Mouse (Mus musculus) 416B (cell line): Measurements from ENCODE around the gene Ryr3.
"Not testable (repeated sequence)": the region's sequence is repeated elsewhere in the genome, so short reads cannot be mapped to it uniquely, and the experiment has no call there.

Source experiments
- DNase-seq: peaks from one replicate; pipeline ENCODE4 v3.0.0; 2011; ENCODE audit warnings: low read depth

The Ryr3 gene

GRCm38 (mm10) chr2:113095184-113095583 lies 121.7 kb downstream of the Ryr3 start:
- no peak for DNase-seq

- DNase-seq, result no peak
These were observed 122.8 kb downstream of the Ryr3 start for GRCm38 (mm10) chr2:113094088-113094487.

- no peak for DNase-seq
These were observed 124.1 kb downstream of the Ryr3 start for GRCm38 (mm10) chr2:113092756-113093155.

DNA sequence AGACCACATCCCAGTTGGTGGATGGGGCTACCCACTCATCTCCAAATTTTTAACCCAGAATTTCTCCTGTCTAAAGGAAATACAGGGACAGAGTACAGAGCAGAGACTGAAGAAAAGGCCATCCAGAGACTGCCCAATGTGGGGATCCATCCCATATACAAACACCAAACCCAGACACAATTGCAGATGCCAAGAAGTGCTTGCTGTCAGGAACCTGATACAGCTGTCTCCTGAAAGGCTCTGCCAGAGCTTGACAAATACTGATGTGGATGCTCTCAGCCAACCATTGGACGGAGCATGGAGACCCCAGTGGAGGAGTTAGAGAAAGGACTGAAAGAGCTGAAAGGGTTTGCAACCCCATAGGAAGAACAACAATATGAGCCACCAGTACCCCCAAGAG lies 125.6 kb downstream of the Ryr3 start:
- not testable (repeated sequence) for DNase-seq

- DNase-seq, result no peak
These were observed 140.5 kb downstream of the Ryr3 start for GRCm38 (mm10) chr2:113076396-113076795.

DNA sequence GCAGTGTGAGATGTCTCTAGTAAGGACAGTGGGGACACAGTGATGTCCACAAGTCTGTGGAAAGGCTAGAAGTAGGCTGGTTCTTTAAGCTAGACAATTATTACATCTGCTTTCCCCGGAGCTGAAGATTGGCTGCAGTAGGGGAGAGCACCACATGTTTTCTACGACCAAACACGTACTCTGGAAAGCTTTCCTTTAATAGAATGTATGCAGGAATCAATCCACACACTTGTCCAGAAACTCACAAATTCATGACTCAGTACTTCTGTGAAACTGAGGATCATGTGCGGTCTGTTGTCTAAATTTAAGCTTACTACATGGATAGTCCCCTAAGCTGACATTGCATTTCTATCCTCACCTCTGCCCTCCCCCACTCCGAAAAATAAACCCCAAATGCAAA lies 157.5 kb downstream of the Ryr3 start:
- no peak for DNase-seq

- no peak for DNase-seq
These were observed 158.0 kb downstream of the Ryr3 start for GRCm38 (mm10) chr2:113058914-113059313.

DNA sequence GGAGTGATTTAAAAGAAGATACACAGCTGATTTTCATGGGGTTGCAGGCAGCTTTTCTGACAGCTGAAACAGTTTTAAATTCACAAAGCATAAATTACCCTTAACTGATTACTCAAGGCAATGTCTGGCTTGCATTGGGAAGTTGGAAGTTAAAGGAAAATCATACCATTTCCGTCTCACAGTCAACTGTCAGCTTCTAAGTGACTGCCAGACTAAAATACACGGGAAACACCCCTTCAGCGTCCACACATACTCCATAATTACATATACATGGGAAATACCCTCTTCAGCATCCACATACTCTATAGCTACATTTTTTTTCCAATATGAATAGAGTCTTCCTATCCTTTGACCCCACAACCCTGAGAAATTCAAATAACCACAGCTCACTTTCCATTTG lies 158.8 kb downstream of the Ryr3 start:
- DNase-seq, result no peak

GRCm38 (mm10) chr2:113055591-113055990 lies 161.3 kb downstream of the Ryr3 start:
- DNase-seq, result no peak

DNA sequence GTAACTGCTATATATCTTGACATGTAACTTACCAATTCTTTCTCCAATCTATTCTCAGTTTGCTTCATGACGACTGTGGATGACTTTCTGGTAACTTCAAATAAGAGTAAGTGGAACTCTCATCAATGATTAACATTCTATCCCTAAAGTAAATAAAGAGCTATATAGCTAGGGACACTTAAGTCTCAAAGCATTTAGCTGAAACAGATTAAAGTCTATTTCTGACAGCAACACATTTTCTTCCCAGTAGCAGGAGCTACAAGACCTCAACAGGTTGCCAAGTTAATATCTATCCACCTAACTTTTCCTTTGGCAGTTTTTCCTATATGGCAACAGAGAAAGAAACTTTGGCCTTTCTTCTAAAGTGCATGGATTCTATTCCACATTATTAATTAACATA lies 167.1 kb downstream of the Ryr3 start:
- no peak for DNase-seq

GRCm38 (mm10) chr2:113036550-113036949 lies 180.3 kb downstream of the Ryr3 start:
- no peak for DNase-seq

DNA sequence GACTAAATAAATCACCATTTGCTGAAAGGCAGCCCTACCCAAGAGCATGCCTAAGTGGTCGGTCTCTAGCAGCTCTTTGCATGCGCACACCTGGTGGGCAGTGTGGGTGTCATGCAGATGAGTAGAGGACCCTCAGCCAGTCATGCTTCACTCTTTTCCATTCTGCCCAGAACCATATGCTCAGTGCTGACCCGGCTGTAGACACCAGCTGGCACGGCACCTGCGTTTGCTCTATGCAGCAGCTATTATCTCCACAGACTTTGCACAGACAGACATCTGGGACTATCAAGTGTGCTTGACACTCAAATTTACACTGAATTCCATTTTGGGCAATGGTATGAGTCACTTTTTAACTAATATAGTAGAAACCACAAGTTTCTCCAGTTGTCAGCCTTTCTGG lies 186.2 kb downstream of the Ryr3 start:
- no peak for DNase-seq

GRCm38 (mm10) chr2:113019896-113020295 lies 197.0 kb downstream of the Ryr3 start:
- DNase-seq, result no peak

DNA sequence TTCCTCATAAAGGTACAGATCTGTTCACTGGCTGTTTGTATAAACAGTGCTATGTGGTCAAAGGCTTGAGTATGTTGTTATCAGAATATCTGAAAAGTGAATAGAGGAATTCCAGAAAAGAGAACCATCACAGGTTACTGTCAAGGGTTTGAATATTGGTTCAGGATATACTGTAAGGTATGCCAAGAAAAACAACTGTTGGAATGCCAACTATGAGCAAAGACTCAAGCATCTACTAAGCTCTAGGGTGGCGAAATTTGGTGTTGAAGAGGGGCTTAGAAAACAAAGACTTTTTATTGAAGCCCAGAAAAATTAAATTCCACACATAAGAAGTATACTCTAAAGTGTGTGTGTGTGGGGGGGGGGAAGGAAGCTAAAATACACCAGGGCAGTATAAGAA lies 198.6 kb downstream of the Ryr3 start:
- no peak for DNase-seq

DNA sequence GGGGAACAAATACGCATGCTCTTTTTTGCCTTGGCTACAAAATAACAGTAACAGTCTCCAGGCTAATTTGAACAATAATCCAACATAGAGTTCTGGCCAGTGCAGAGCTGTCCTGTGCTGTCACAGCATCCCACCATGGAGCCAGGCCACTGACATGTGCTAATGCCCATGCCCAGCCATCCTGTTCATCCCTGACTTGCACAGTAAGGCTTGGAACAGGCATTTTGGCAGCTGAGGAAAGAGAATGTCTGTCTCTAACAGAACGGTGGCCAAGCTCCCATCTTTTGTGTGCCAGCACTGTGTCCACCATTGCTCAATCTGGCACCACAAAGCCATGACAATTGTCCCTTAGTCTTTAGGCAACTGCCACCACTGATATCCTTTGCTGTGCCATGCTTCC lies 200.7 kb downstream of the Ryr3 start:
- no peak for DNase-seq

DNA sequence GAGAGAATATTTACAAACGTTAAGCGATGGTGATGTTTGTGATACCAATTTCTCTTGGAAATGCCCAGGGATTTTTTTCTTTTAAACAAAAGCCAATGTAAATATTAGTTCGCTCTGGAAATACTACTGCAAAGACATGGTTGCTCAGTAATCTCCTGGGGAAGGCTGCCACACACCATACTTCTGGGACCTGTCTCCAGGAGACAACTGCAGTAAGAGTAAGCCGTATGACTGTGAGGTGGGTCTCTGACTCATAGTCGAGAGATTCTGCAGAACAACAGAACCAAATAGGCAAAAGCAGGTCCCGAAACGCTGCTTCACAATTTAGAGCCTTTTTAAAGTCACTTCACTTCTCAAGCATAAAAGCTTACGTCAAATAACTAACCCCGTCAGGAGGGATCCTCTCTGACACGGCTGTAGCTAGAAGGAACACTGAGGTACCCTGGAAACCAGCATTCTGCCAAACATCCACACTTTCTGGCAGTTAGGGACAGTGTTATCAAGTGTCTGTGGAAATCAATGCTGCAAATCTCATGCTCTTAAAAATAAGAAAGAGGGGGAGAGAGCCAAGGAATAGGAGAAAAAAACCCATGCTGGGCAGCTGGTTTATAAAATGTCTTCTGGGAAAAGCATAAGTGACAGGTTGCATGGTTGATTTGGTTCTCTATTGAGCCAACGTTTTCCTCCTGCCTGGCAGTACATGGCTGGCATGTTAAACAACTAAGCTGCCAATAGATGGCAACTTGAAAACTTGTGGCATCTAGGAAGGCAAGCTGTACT lies 207.7 kb downstream of the Ryr3 start:
- DNase-seq, result no peak

DNA sequence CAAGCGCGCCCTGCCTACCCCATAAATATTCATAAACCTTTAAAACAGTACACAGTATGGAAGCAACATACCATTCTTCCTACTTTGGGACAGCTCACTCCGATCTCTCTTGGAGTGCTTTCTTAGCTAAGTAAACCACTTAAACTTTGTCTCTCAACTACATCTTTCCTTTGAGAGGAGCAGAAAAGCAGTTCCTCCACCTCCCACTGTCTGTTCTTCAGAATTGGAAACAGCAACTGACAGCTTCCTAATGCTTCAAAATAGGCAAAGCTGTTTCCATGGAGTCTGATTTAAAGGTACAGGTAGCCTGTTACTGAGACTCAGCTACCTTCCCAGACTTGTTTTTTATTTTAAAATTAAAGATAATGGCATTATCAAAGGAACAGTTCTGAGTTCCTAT lies 218.4 kb downstream of the Ryr3 start:
- DNase-seq, result no peak

- DNase-seq, result no peak
These were observed 233.9 kb downstream of the Ryr3 start for GRCm38 (mm10) chr2:112982908-112983510.

DNA sequence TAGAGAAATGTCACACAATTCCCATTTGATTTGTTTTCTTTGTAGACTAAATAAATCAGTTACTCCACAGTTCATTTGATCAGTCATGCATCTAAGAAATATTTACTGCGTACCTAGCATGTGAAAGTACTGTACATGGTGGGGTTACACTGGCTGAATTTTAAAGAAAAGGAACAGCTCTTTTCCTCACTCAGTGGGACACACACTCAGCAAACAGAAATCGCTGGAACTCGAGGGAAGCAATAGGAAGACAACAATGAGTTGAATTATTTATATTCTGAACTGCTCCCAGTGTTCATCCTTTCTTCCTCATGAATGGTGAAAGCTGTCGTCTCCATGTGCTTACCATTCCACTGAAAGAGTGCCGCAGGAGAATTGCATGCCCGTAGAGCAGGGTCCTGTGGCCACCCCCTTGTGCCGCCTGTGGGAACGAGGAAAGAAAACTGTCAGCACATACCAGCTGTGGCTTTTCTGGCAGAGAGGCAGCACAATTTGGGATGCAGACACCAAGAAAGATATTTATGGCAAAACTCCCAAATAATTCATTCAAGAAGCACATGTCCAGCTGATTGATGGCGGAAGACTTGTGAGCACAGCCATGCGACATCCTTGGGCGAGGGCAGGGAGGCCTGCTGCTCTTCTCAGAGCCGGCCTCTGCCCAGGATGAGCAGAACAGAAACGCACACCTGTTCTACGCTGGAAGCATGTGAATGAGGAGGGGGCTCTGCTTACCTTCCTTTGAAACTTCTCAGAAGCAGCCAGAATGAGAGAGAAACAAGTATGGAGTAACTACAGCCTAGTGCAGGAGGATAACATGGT lies 249.9 kb downstream of the Ryr3 start:
- no peak for DNase-seq

DNA sequence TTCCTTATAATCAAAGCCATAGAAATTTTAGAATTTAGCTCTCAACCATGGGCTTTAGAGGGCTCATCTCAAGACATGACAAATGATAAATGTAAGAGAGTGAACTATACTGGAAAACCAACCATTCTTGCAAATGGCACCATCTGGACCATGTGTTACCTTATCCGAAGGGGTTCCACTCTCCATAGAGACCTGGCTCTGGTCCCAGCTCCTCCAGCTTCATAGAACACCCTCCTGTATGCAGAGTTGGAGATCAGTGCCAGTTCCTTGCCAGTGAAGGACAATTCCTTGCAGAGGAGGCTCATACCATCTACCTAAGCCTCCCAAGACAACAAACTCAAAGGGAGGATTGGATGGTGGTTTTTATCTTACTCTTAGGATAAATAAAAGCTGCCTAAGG lies 268.0 kb downstream of the Ryr3 start:
- DNase-seq, result no peak

DNA sequence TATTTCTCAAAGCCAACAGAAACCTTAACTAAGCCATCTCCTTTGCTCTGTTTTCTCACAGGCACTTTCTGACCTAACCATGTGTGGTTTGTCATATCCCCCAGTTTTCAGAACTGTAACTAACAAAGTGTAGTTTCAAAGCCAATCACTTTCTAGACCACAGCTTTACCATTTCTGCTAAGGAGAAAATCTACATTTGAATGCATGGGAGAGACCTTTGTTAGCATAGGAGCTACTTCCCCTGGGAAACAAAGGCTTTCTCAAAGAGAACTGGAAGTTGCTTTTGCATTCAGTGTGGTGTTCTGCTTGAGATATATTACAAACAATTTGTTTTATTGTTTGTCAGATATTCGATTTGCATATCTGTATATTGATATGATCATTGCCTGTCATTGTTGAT lies 285.1 kb downstream of the Ryr3 start:
- DNase-seq, result no peak

DNA sequence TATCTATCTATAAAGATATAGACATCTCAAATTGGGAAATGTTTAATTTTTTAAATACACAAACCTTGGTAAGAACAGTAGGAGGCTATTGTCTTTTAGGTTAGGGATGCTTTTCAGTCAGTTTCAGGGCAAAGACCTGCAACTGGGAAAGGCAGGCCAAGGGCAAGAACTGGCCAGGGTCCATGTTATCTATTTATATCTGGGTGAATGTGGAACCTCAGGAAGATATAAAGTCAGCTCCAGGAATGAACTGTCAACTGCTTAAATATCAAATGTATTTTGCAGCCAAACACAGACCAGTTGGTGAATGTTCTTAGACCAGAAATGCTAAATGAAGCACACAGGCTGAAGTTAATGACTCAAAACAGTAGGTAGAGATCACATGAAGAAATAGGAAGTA lies 303.1 kb downstream of the Ryr3 start:
- no peak for DNase-seq

DNA sequence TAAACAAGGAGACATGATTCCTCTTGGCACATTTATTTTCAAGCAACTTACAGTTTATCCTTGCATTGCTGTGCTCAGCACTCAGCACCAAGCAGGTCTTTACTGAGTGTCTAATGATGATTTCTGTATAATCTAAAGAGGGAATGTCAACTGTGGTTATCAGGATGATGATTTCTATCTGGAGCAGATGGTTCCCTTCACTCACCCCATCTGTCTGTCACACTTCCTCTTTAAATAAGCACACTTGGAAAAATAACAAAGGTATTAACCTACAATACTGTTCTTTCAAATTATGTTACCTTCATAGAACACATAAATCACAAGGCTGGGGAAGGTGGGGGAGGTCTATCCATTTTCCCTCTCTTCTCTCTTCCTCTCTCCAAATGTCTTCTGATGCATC lies 304.3 kb downstream of the Ryr3 start:
- DNase-seq, result no peak
